Mouse (Mus musculus): ENCODE results near the gene BC037034. TPM values are rescaled to one million over a fixed set of nuclear protein-coding genes. Genes with fewer than 3 reads are reported as not detected.
"Not testable (repeated sequence)": the region's sequence is repeated elsewhere in the genome, so short reads cannot be mapped to it uniquely, and the experiment has no call there.

The BC037034 gene
- total RNA-seq, 2 experiments from 2014 or later: 2.6 to 3.0 TPM

- DNase-seq: no peak
These were observed 1.8 kb downstream of the BC037034 start for GRCm38 (mm10) chr5:138262001-138262400.

- no peak for DNase-seq
These were observed 3.0 kb downstream of the BC037034 start for GRCm38 (mm10) chr5:138260834-138261233.

GRCm38 (mm10) chr5:138260051-138260450 lies 3.8 kb downstream of the BC037034 start:
- DNase-seq: no peak

GRCm38 (mm10) chr5:138258993-138259392 lies 4.8 kb downstream of the BC037034 start:
- no peak for DNase-seq

GRCm38 (mm10) chr5:138258542-138258941 lies 5.3 kb downstream of the BC037034 start:
- no peak for DNase-seq

GRCm38 (mm10) chr5:138258078-138258477 lies 5.8 kb downstream of the BC037034 start:
- no peak for DNase-seq

- no peak for DNase-seq
These were observed 6.3 kb downstream of the BC037034 start for GRCm38 (mm10) chr5:138257585-138257978.

GRCm38 (mm10) chr5:138256966-138257584 lies 6.8 kb downstream of the BC037034 start:
- no peak for DNase-seq

GRCm38 (mm10) chr5:138256094-138256467 lies 7.8 kb downstream of the BC037034 start:
- no peak for DNase-seq

- peak; percentile 93 for DNase-seq
These were observed 8.3 kb downstream of the BC037034 start, which contains the start of gene Lamtor4 for GRCm38 (mm10) chr5:138255353-138256093. Gene Lamtor4, plus strand, starts transcription at chr5:138255482.

GRCm38 (mm10) chr5:138253061-138253460 lies 10.8 kb downstream of the BC037034 start:
- DNase-seq: no peak

- DNase-seq: no peak
These were observed 12.7 kb downstream of the BC037034 start for GRCm38 (mm10) chr5:138251144-138251543.

- no peak for DNase-seq
These were observed 22.3 kb downstream of the BC037034 start for GRCm38 (mm10) chr5:138241511-138241910.

GRCm38 (mm10) chr5:138234224-138234623 lies 29.6 kb downstream of the BC037034 start:
- no peak for DNase-seq

GRCm38 (mm10) chr5:138233778-138234177 lies 30.1 kb downstream of the BC037034 start:
- no peak for DNase-seq

GRCm38 (mm10) chr5:138229511-138229910 lies 34.3 kb downstream of the BC037034 start:
- no peak for DNase-seq

GRCm38 (mm10) chr5:138228026-138228425 lies 35.8 kb downstream of the BC037034 start:
- no peak for DNase-seq

GRCm38 (mm10) chr5:138227367-138227766 lies 36.5 kb downstream of the BC037034 start:
- DNase-seq: no peak

GRCm38 (mm10) chr5:138226491-138226890 lies 37.3 kb downstream of the BC037034 start:
- no peak for DNase-seq

- no peak for DNase-seq
These were observed 38.1 kb downstream of the BC037034 start, which contains the start of gene Nxpe5 for GRCm38 (mm10) chr5:138225700-138226099. Gene Nxpe5, plus strand, starts transcription at chr5:138225898.

GRCm38 (mm10) chr5:138223287-138223686 lies 40.5 kb downstream of the BC037034 start:
- DNase-seq: no peak

GRCm38 (mm10) chr5:138222111-138222510 lies 41.7 kb downstream of the BC037034 start:
- peak; percentile 40 for DNase-seq

- DNase-seq: no peak
These were observed 44.0 kb downstream of the BC037034 start for GRCm38 (mm10) chr5:138219864-138220263.

- not testable (repeated sequence) for DNase-seq
These were observed 47.2 kb downstream of the BC037034 start for GRCm38 (mm10) chr5:138216632-138217031.

All from gastrocnemius, postnatal 25 days (tissue).